In the genomic region with DNA sequence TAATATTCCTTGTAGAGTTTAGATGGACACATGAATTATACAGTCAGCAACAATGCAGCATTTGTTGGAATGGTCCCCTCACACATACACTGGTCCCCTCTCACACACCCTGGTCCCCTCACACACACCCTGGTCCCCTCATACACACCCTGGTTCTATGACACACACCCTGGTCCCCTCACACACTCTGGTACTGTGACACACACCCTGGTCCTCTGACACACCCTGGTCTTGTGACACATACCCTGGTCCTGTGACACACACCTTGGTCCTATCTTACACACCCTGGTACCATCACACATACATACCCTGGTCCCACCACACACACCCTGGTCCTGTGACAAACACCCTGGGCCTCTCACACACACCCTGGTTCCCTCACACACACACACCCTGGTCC, we compare ENCODE assay signal across 26 mouse cellular contexts.
DNase-seq lines count a peak whose midpoint lies in the region; ATAC-seq and TF ChIP-seq lines count a peak whose summit lies in the region.
"Had no signal": no experiment of that assay in that cellular context is flagged by ENCODE, and none has a peak within 500 bp of the region (broad histone marks: within the 10 kb centered on the region; RNA-seq: fewer than 3 reads in every experiment).

No protein-coding gene starts in this region.

- H3K27me3 ChIP-seq in forebrain, embryonic 15.5 days = no peaks in the 10 kb centered on the region
- H3K27me3 ChIP-seq in forebrain, postnatal 0 days (ENCODE audit: insufficient read depth, low read length) = no peaks in the 10 kb centered on the region
- no peaks in the 10 kb centered on the region for H3K27me3 ChIP-seq in liver, embryonic 13.5 days
- no peaks in the 10 kb centered on the region for H3K27me3 ChIP-seq in liver, embryonic 12.5 days (replicated peaks)
- H3K27me3 ChIP-seq in G1E (ENCODE audit: insufficient read depth, low read length) = no peaks in the 10 kb centered on the region
- H3K27me3 ChIP-seq in stomach, embryonic 15.5 days (replicated peaks) = no peaks in the 10 kb centered on the region
- H3K27me3 ChIP-seq: hindbrain, embryonic 13.5 days; limb, embryonic 13.5 days; neural tube, embryonic 12.5 days had no signal

- peak; percentile 60; the same call in 1 of the 2 replicates for ATAC-seq in forebrain, embryonic 15.5 days (replicated peaks)
- no peak for ATAC-seq in forebrain, postnatal 0 days
- 0 out of 2 replicates have a peak, but pooled peaks have one; percentile 43 for ATAC-seq in liver, embryonic 13.5 days (ENCODE audit: low read depth)
- ATAC-seq in liver, embryonic 12.5 days = no peak
- no peak for ATAC-seq in G1E (ENCODE audit: extremely low read depth, insufficient number of reproducible peaks, low FRiP score, poor library complexity, severe bottlenecking)
- ATAC-seq in stomach, embryonic 15.5 days (ENCODE audit: insufficient read depth, low FRiP score, low read depth) = peak; percentile 14; the same call in 1 of the 2 replicates
- ATAC-seq: CD4-positive, CD25-positive, alpha-beta regulatory T cell, adult 4 months; intestine, embryonic 16.5 days; liver, postnatal 0 days had no signal

- H3K4me2 ChIP-seq in forebrain, embryonic 15.5 days (replicated peaks) = no peak overlapping the region
- H3K4me2 ChIP-seq in forebrain, postnatal 0 days (ENCODE audit: low read depth) = no peak overlapping the region
- no peak overlapping the region for H3K4me2 ChIP-seq in liver, embryonic 13.5 days
- H3K4me2 ChIP-seq in liver, embryonic 12.5 days = no peak overlapping the region
- H3K4me2 ChIP-seq in stomach, embryonic 15.5 days = no peak overlapping the region
- H3K4me2 ChIP-seq: hindbrain, embryonic 13.5 days; limb, embryonic 13.5 days; neural tube, embryonic 12.5 days had no signal

- peaks cover 7% of the 10 kb centered on the region; the same call in 1 of the 2 replicates for H3K4me1 ChIP-seq in forebrain, embryonic 15.5 days
- no peaks in the 10 kb centered on the region for H3K4me1 ChIP-seq in forebrain, postnatal 0 days (ENCODE audit: insufficient read depth)
- H3K4me1 ChIP-seq in liver, embryonic 13.5 days (replicated peaks) = no peaks in the 10 kb centered on the region
- no peaks in the 10 kb centered on the region for H3K4me1 ChIP-seq in liver, embryonic 12.5 days
- no peaks in the 10 kb centered on the region for H3K4me1 ChIP-seq in G1E (ENCODE audit: insufficient read depth, low read depth, low read length)
- no peaks in the 10 kb centered on the region for H3K4me1 ChIP-seq in stomach, embryonic 15.5 days
- H3K4me1 ChIP-seq: hindbrain, embryonic 13.5 days; neural tube, embryonic 12.5 days had no signal

- no peaks in the 10 kb centered on the region for H3K9me3 ChIP-seq in forebrain, embryonic 15.5 days
- H3K9me3 ChIP-seq in forebrain, postnatal 0 days (ENCODE audit: low read length) = no peaks in the 10 kb centered on the region
- no peaks in the 10 kb centered on the region for H3K9me3 ChIP-seq in liver, embryonic 13.5 days (replicated peaks)
- no peaks in the 10 kb centered on the region for H3K9me3 ChIP-seq in liver, embryonic 12.5 days (replicated peaks)
- peaks cover 25% of the 10 kb centered on the region for H3K9me3 ChIP-seq in G1E (replicated peaks)
- no peaks in the 10 kb centered on the region for H3K9me3 ChIP-seq in stomach, embryonic 15.5 days
- H3K9me3 ChIP-seq: forebrain, embryonic 10.5 days; hindbrain, embryonic 13.5 days; limb, embryonic 13.5 days; neural tube, embryonic 12.5 days had no signal

- no peak overlapping the region for H3K9ac ChIP-seq in forebrain, embryonic 15.5 days (replicated peaks)
- H3K9ac ChIP-seq in forebrain, postnatal 0 days = no peak overlapping the region
- H3K9ac ChIP-seq in liver, embryonic 13.5 days = no peak overlapping the region
- H3K9ac ChIP-seq in liver, embryonic 12.5 days = no peak overlapping the region
- no peak overlapping the region for H3K9ac ChIP-seq in stomach, embryonic 15.5 days
- H3K9ac ChIP-seq: hindbrain, embryonic 13.5 days; limb, embryonic 13.5 days; liver, postnatal 0 days; neural tube, embryonic 12.5 days had no signal

- DNase-seq in forebrain, postnatal 0 days = no peak
- no peak for DNase-seq in liver, embryonic 13.5 days
- DNase-seq in G1E (ENCODE audit: low spot score) = no peak
- no peak for DNase-seq in cerebellum, postnatal 10 days
- DNase-seq: adrenal gland, postnatal 25 days; cerebellum, adult 9-10 months; gastrocnemius, postnatal 36 days; heart, adult 2 months; heart, postnatal 36 days; kidney, adult 9 months; kidney, postnatal 36 days; layer of hippocampus, postnatal 36 days; liver, postnatal 0 days; lung, postnatal 10 days; retina, postnatal 1 day; thymus, adult 18-20 months; thymus, postnatal 36 days had no signal

- H3K4me3 ChIP-seq in forebrain, embryonic 15.5 days = no peak overlapping the region
- H3K4me3 ChIP-seq in forebrain, postnatal 0 days (ENCODE audit: low read depth, low read length) = no peak overlapping the region
- no peak overlapping the region for H3K4me3 ChIP-seq in liver, embryonic 13.5 days (replicated peaks)
- no peak overlapping the region for H3K4me3 ChIP-seq in liver, embryonic 12.5 days
- H3K4me3 ChIP-seq in G1E (ENCODE audit: low read depth, low read length) = peak overlapping the region; percentile 9; the same call in 1 of the 2 replicates
- no peak overlapping the region for H3K4me3 ChIP-seq in stomach, embryonic 15.5 days (replicated peaks)
- H3K4me3 ChIP-seq: forebrain, embryonic 10.5 days; heart, adult 2 months; hindbrain, embryonic 13.5 days; limb, embryonic 13.5 days; neural tube, embryonic 12.5 days had no signal

- H3K36me3 ChIP-seq in forebrain, embryonic 15.5 days = no peaks in the 10 kb centered on the region
- H3K36me3 ChIP-seq in forebrain, postnatal 0 days (ENCODE audit: insufficient read depth) = no peaks in the 10 kb centered on the region
- H3K36me3 ChIP-seq in liver, embryonic 13.5 days = no peaks in the 10 kb centered on the region
- no peaks in the 10 kb centered on the region for H3K36me3 ChIP-seq in liver, embryonic 12.5 days
- no peaks in the 10 kb centered on the region for H3K36me3 ChIP-seq in G1E (replicated peaks)
- no peaks in the 10 kb centered on the region for H3K36me3 ChIP-seq in stomach, embryonic 15.5 days
- H3K36me3 ChIP-seq: hindbrain, embryonic 13.5 days; limb, embryonic 13.5 days; neural tube, embryonic 12.5 days had no signal

- TF ChIP-seq CTCF in forebrain, postnatal 0 days (IDR thresholded peaks at IDR 0.05; ENCODE audit: low read depth) = no peak
- TF ChIP-seq CTCF in G1E (IDR thresholded peaks at IDR 0.05; ENCODE audit: low read depth, low read length) = no peak

- H3K27ac ChIP-seq in forebrain, embryonic 15.5 days (replicated peaks) = no peak overlapping the region
- no peak overlapping the region for H3K27ac ChIP-seq in forebrain, postnatal 0 days (ENCODE audit: low read depth, low read length)
- H3K27ac ChIP-seq in liver, embryonic 13.5 days = no peak overlapping the region
- no peak overlapping the region for H3K27ac ChIP-seq in liver, embryonic 12.5 days
- H3K27ac ChIP-seq in stomach, embryonic 15.5 days = no peak overlapping the region
- H3K27ac ChIP-seq: forebrain, embryonic 10.5 days; heart, adult 2 months; hindbrain, embryonic 13.5 days; limb, embryonic 13.5 days; neural tube, embryonic 12.5 days had no signal

Comparison
In these comparisons a context has a peak if more than half of its experiments do, and no peak if none do; other contexts are left out.
1. ATAC-seq: peak in forebrain, embryonic 15.5 days (single experiment), liver, embryonic 13.5 days (single experiment) and stomach, embryonic 15.5 days (single experiment); none in forebrain, postnatal 0 days (single experiment), liver, embryonic 12.5 days (single experiment) and G1E (single experiment).